Mouse (Mus musculus) right cerebral cortex, postnatal 10 days (tissue): ENCODE measurements at regions not wholly inside any gene's neighbourhood (a gene's known extent, or its start where the extent isn't known, plus 50 kb on each side); places are given as distances from the start of the nearest gene placed in this dataset.

Source experiments
- DNase-seq, 2 experiments: peaks; one replicate each; pipeline ENCODE4 v3.0.0; 2021; ENCODE audit warnings: low spot score in 2 of 2

GRCm38 (mm10) chr13:79182630-79183412 is 983.3 kb upstream of the Nr2f1 start:
- DNase-seq: peak in 1 of 2 experiments; percentile 23

- no peak for DNase-seq
Measured at GRCm38 (mm10) chr13:79158757-79159156, 959.2 kb upstream of the Nr2f1 start.

DNA sequence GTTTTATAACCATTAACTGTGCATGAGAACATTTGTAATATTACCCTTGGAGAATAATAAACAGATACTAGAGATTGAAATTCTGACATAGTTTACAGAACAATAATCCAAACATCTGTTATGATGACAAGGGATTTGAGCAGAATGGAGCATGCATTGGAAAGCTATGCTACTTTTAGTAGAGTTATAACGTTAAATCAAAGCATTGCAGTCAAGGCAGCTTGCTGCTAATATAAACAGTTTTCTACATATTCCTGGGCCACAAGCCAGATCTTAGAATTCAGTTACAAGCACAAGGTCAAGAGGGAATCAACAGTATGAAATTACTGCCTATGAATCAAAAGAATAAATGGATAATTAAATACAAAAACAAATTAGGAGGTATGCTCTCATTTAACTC is 943.3 kb upstream of the Nr2f1 start:
- DNase-seq: no peak

DNA sequence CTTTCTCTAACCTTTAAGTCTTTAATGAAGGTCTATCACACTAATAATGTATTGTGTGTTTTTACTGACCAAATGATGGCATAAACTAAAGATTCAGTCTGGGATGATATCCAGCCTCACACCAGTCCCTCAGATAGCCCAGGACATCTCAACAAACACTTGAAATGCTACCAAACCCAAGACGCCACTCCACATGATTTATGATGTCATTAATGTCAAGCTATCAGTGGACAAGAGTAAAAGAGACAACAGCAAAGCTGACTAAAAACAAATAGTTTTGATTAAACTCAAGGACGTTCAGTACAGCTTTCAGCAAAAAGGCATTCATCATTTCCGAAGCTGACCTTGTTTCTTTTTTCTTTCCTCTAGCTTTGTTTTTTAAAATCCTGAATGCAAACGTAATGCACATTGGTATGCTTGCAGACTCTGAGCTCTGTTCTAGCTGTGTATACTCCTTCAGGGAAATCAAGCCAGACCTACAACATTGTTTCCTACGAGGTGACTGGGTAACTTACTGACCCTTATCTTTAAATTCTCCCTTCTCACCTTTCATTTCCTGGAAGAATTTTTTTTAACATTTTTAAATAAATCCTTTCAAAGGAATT is 941.9 kb upstream of the Nr2f1 start:
- no peak for DNase-seq

- DNase-seq: no peak
Measured at GRCm38 (mm10) chr13:79138747-79139146, 939.2 kb upstream of the Nr2f1 start.

DNA sequence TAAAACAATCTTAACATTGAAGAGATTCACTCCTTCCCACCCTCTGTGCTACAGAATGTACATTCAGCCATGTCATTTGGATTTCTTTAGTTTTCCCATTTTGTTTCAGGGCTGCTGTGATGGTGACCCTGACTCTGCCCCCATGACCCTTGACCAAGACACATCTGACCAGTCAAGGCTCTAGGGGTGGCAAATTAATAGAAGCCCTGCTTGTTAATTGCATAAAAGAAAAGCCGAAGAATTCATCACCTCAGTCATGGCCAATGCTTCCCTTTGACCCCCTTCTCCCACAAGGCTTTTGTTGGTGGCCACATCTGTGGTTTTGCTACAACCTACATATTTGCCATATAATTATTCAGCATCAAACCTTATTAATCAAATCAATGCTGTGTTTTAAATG is 937.2 kb upstream of the Nr2f1 start:
- DNase-seq: no peak
